Mouse (Mus musculus): ENCODE results near the gene Chd3.

DNA sequence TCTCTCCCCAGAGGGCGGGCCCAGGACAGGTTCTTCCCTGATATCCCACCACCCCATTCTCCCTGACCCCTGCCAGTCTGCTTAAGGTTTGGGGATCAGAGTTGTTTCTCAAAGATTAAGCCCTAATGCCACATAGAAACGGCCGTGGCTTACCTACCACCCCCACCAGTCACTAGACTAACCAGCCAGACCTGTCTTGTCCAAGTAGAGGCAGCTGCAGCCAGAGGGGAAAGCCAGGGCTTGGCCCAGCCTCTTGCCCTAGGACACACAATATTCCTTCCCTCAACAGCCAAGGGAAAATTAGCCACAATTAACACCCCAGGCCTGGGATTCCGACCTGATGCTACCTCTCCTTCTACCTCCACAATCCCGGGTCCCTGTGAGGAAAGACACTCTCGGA lies 3.5 kb downstream of the Chd3 start:
- no peak for TF ChIP-seq CTCF (IDR thresholded peaks at IDR 0.05; ENCODE audit: borderline replicate concordance, insufficient read depth, low read length)
- no peak for TF ChIP-seq POLR2A (IDR thresholded peaks at IDR 0.05; ENCODE audit: low read depth, low read length)

All from embryonic fibroblast, embryonic 13.5 days (primary cell).